Mouse (Mus musculus) neural tube, embryonic 11.5 days (tissue): ENCODE results near the gene Il11. TPM values are rescaled to one million over a fixed set of nuclear protein-coding genes. Genes with fewer than 3 reads are reported as not detected.
A peak's percentile ranks its signal among the peaks of the same experiment; 100 is the strongest.
"Not testable (repeated sequence)": the region's sequence is repeated elsewhere in the genome, so short reads cannot be mapped to it uniquely, and the experiment has no call there.

ENCODE experiments used
- ATAC-seq: fragments of 200-750 bp; cut with Nextera tagmentation; 2 replicates; pipeline ENCODE4 v1.8.0; 2017; ENCODE audit warnings: moderate number of reproducible peaks, mild to moderate bottlenecking, moderate TSS enrichment, moderate library complexity; ENCODE audit not compliant: insufficient read depth, low FRiP score, low TSS enrichment
- DNase-seq: peaks from one replicate; pipeline ENCODE4 v3.0.0-alpha.2; 2015; ENCODE audit warnings: low spot score
- H3K27ac ChIP-seq: fragments of 300-500 bp; sonication (generic); 2 replicates; pipeline ENCODE4 v1.5.1; 2014; ENCODE audit warnings: low read depth, mild to moderate bottlenecking, low read length
- H3K27me3 ChIP-seq: fragments of 300-500 bp; sonication (generic); 2 replicates; pipeline ENCODE4 v1.6.1; 2014; ENCODE audit warnings: mild to moderate bottlenecking, low read length, mixed read lengths; ENCODE audit not compliant: control insufficient read depth, insufficient read depth
- H3K36me3 ChIP-seq: fragments of 300-500 bp; sonication (generic); 2 replicates; pipeline ENCODE4 v1.6.1; 2014; ENCODE audit warnings: mild to moderate bottlenecking, low read length, moderate library complexity, mixed read lengths; ENCODE audit not compliant: control insufficient read depth, insufficient read depth
- H3K4me1 ChIP-seq: fragments of 300-500 bp; sonication (generic); 2 replicates; pipeline ENCODE4 v1.6.1; 2014; ENCODE audit warnings: low read length, mixed read lengths; ENCODE audit not compliant: control insufficient read depth, insufficient read depth
- H3K4me2 ChIP-seq: fragments of 300-500 bp; sonication (generic); 2 replicates; pipeline ENCODE4 v1.6.1; 2014; ENCODE audit warnings: low read depth, mild to moderate bottlenecking, moderate library complexity
- H3K4me3 ChIP-seq: fragments of 300-500 bp; sonication (generic); 2 replicates; pipeline ENCODE4 v1.5.1; 2014; ENCODE audit warnings: low read depth, low read length
- H3K9ac ChIP-seq: fragments of 300-500 bp; sonication (generic); 2 replicates; pipeline ENCODE4 v1.6.1; 2014; ENCODE audit warnings: mild to moderate bottlenecking, low read length
- H3K9me3 ChIP-seq: fragments of 300-500 bp; sonication (generic); 2 replicates; pipeline ENCODE4 v1.6.1; 2016; ENCODE audit warnings: low read length; ENCODE audit not compliant: control insufficient read depth
- WGBS: fragments of 180-500 bp; shearing (Covaris S2); extraction: QIAGEN DNeasy Blood & Tissue Kit; methylation state at CpG from one replicate; pipeline ENCODE4 v1.1.7; 2014; 5-methylcytosine and 5-hydroxymethylcytosine counted together
- polyA plus RNA-seq: library from polyadenylated mRNA; unstranded; fragments of >200 nt; fragmentation: Nextera tagmentation; extraction: Ambion mirVana; gene quantifications from 2 replicates; pipeline ENCODE4 v1.2.1, GENCODE M21; 2014

Gene Il11
- polyA plus RNA-seq, 1 experiment from 2014 or later, result 0.16 TPM

DNA sequence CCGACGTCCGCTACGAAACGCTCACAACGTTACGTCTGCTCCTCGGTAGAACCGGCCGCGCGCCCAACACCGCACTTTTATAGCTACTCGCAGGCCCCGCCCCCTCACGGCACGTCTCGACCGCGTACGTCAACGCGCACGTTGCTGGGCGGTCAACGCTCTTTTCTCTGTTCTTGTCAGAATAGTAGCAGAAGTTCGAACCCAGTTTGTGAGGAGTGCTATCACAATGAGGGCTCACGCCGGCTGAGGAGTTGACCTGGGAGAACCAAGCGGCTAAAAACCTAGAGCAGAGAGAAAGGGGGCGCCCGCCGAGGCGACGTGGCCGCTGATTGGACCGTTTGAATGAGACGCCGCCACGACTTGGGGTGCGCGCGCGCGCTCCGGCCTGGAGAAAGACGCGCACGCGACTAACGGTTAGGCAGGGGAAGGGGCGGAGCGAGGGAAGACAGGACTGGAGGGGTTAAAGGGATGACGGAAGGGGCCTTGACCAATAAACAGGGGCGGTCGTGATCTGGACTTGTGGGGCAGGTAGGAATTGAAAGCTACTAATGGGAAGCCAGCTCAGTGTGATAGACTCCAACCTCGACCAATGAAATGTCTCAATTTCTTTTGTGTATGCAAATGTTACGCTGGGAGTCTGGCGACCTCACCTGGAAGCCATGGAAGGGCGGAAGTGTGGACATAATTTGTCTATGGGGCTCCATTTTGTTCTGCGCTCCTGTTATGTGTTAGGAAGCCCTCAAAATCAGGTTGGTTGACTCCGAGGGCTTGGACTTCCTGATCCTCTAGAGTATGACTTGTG, 29.8 kb upstream of the Il11 start, which contains the start of gene Ube2s:
Gene Ube2s, minus strand, starts transcription at position 288 of the 802 bp plus-strand sequence.
- peak; percentile 99 for ATAC-seq
- Histone ChIP-seq H3K9me3 (no peaks in the 10 kb centered on the region), H3K9ac (peak within 1 kb of the TSS; percentile 97), H3K4me2 (peak within 1 kb of the TSS; percentile 71), H3K27ac (peak within 1 kb of the TSS; percentile 88), H3K27me3 (no peaks in the 10 kb centered on the region), H3K4me1 (peaks cover 8% of the 10 kb centered on the region), H3K36me3 (peaks cover 5% of the 10 kb centered on the region), H3K4me3 (peak within 1 kb of the TSS; percentile 99)
- peak; percentile 99 for DNase-seq
- under 1% methylated on average over 59 of the region's 62 CpGs for WGBS

- no peaks in the 10 kb centered on the region for H3K27me3 ChIP-seq
- peak; percentile 67 for DNase-seq
- no peaks in the 10 kb centered on the region for H3K9me3 ChIP-seq
- H3K9ac ChIP-seq, result peak overlapping the region; percentile 97
- H3K4me1 ChIP-seq, result peaks cover 8% of the 10 kb centered on the region
- H3K27ac ChIP-seq, result peak overlapping the region; percentile 88
- 1% methylated on average over 23 of the region's 36 CpGs for WGBS
- peaks cover 9% of the 10 kb centered on the region for H3K36me3 ChIP-seq
- peak overlapping the region; percentile 71 for H3K4me2 ChIP-seq
- ATAC-seq, result no peak; the same call in 1 of the 2 replicates
- peak overlapping the region; percentile 99 for H3K4me3 ChIP-seq
Observed at GRCm38 (mm10) chr7:4811842-4812302, 29.2 kb upstream of the Il11 start.

- 45% methylated on average over 10 of the region's 10 CpGs for WGBS
- peak overlapping the region; percentile 99 for H3K4me3 ChIP-seq
- H3K27me3 ChIP-seq, H3K4me1 ChIP-seq, DNase-seq, H3K9me3 ChIP-seq, ATAC-seq, H3K27ac ChIP-seq: not testable (repeated sequence)
- peak overlapping the region; percentile 97 for H3K9ac ChIP-seq
- peaks cover 13% of the 10 kb centered on the region for H3K36me3 ChIP-seq
- H3K4me2 ChIP-seq, result peak overlapping the region; percentile 71
Observed at GRCm38 (mm10) chr7:4811131-4811530, 28.5 kb upstream of the Il11 start.

- 90% methylated on average over 7 of the region's 7 CpGs for WGBS
- Histone ChIP-seq H3K36me3 (peaks cover 13% of the 10 kb centered on the region), H3K4me1 (peaks cover 5% of the 10 kb centered on the region; the same call in 1 of the 2 replicates), H3K9me3 (no peaks in the 10 kb centered on the region), H3K4me3 (no peak overlapping the region), H3K27me3 (no peaks in the 10 kb centered on the region), H3K4me2 (no peak overlapping the region), H3K9ac (no peak overlapping the region), H3K27ac (no peak overlapping the region)
- ATAC-seq, result no peak
- DNase-seq, result no peak
Observed at GRCm38 (mm10) chr7:4806716-4807115, 24.1 kb upstream of the Il11 start.

DNA sequence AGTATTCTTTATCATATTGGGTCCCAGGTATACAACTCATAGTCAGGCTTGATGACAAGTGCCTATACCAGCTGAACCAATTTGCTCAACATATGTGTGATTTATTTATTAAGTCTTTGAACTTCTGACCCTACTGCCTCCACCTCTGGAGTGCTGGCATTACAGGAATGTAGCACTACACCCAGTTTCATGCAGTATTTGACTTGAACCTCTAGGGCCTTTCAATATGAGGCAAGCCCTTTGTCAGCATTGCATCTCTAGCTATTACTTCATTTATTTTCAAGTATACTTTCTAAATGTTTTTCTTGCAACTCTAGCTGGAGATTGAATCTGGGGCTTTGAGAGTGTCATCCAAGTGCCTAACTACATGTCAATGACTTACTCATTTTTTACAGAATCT, 19.6 kb upstream of the Il11 start:
- no peak overlapping the region for H3K9ac ChIP-seq
- H3K4me1 ChIP-seq, result no peaks in the 10 kb centered on the region
- peaks cover 12% of the 10 kb centered on the region for H3K36me3 ChIP-seq
- no peaks in the 10 kb centered on the region for H3K9me3 ChIP-seq
- no peak overlapping the region for H3K4me2 ChIP-seq
- no peak for ATAC-seq
- H3K4me3 ChIP-seq, result no peak overlapping the region
- H3K27me3 ChIP-seq, result no peaks in the 10 kb centered on the region
- H3K27ac ChIP-seq, result no peak overlapping the region
- no peak for DNase-seq

DNA sequence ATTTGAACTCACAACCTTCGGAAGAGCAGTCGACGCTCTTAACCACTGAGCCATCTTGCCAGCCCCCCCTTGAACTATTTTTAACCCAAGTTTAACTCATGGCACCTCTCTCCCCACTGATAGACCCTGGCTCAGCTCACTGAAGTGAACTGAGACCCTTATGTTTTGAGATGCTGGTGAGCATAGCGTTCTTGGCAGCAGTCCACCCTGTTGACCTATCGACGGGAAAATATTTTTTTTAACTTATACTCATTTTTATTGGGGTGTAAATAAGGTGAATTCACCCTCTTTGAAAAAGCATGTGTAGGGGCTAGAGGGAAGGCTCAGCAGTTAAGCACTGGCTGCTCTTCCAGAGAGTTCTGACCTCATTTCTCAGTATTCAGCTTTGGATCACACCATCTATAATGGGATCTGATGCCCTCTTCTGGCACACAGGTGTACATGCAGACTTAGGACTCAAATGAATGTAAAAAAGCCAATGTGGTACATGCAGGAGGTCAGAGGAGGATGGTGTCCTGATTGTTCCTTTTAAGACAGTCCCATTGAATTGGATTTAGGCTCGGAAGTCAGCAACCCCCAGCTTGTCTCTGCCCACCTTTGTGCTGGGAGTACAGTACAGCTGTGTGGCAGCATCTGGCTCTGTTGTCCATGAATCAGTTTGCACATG, 13.2 kb upstream of the Il11 start:
- Histone ChIP-seq H3K4me3 (no peak overlapping the region), H3K27ac (no peak overlapping the region), H3K4me1 (peaks cover 9% of the 10 kb centered on the region), H3K4me2 (no peak overlapping the region), H3K9ac (no peak overlapping the region), H3K27me3 (no peaks in the 10 kb centered on the region), H3K9me3 (no peaks in the 10 kb centered on the region), H3K36me3 (peaks cover 16% of the 10 kb centered on the region)
- DNase-seq, result peak; percentile 39
- ATAC-seq, result no peak
- WGBS, result 73% methylated on average over 7 of the region's 7 CpGs

DNA sequence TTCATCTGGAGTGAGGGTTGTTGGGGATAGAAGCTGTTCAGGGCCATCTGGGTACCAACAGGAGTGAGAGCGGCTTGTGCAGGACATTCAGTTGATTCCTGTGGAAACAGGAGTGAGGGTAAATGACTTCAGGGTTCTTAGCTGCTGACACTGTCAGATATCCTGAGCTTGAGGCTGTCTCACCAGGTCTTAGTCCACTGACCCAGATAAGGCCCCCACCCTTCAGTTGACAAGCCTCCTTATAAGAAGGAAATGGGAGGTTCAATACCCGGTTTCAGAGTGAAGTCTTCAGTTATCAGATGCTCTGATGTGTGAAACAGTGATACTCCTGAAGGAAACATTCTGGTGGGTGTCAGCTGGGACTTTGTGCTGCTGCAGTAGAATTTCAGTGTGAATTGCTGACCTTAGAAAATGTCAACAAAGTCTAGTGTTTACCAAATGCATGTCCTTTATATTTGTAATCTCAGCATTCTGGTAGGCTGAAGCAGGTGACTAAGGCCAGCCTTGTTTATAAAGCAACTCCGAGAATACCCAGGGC, 12.0 kb upstream of the Il11 start:
- peaks cover 16% of the 10 kb centered on the region for H3K36me3 ChIP-seq
- H3K4me1 ChIP-seq, result peaks cover 9% of the 10 kb centered on the region
- no peaks in the 10 kb centered on the region for H3K9me3 ChIP-seq
- 0 out of 2 replicates have a peak, but pooled peaks cover 2% of the 10 kb centered on the region for H3K27me3 ChIP-seq
- H3K4me2 ChIP-seq, result no peak overlapping the region
- ATAC-seq (no peak), DNase-seq (no peak)
- no peak overlapping the region for H3K9ac ChIP-seq
- no peak overlapping the region for H3K27ac ChIP-seq
- 0 out of 2 replicates have a peak overlapping the region, but pooled peaks have one; percentile 8 for H3K4me3 ChIP-seq
- WGBS, result 90% methylated on average over 3 of the region's 3 CpGs

GRCm38 (mm10) chr7:4793674-4794073, 11.0 kb upstream of the Il11 start:
- ATAC-seq (no peak), DNase-seq (no peak)
- 0 out of 2 replicates have a peak, but pooled peaks cover 7% of the 10 kb centered on the region for H3K27me3 ChIP-seq
- H3K4me3 ChIP-seq, result peak overlapping the region; percentile 89
- H3K4me1 ChIP-seq, result peaks cover 11% of the 10 kb centered on the region
- no peak overlapping the region; the same call in 1 of the 2 replicates for H3K27ac ChIP-seq
- no peaks in the 10 kb centered on the region for H3K9me3 ChIP-seq
- peaks cover 16% of the 10 kb centered on the region for H3K36me3 ChIP-seq
- peak overlapping the region; percentile 86 for H3K9ac ChIP-seq
- 41% methylated on average over 4 of the region's 4 CpGs for WGBS
- peak overlapping the region; percentile 82 for H3K4me2 ChIP-seq
